Mouse (Mus musculus) 416B (cell line): ENCODE measurements at regions not wholly inside any gene's neighbourhood (a gene's known extent, or its start where the extent isn't known, plus 50 kb on each side); places are given as distances from the start of the nearest gene placed in this dataset.
"Not testable (repeated sequence)": the region's sequence is repeated elsewhere in the genome, so short reads cannot be mapped to it uniquely, and the experiment has no call there.

Experiments used
- DNase-seq: peaks from one replicate; pipeline ENCODE4 v3.0.0; 2011; ENCODE audit warnings: low read depth

DNA sequence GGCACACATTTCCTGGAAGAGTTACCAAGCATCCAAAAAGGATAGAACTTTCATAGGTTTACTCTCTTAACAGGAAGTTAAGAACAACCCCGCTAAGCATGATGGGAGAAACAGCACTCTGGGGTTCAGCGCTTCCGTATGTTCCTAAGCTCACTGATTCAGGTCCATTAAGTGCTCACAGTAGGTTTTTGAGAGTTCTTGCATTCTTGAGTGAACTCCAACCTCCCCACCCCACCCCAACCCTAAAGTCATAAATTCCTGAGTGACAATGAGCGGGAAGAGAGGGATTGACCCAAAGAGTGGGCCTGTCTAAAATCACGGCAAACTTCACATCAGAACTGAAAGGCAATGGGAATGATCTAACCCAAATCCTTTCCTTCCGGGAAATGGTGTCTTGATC lies 405.9 kb downstream of the Lrig3 start:
- DNase-seq: no peak

DNA sequence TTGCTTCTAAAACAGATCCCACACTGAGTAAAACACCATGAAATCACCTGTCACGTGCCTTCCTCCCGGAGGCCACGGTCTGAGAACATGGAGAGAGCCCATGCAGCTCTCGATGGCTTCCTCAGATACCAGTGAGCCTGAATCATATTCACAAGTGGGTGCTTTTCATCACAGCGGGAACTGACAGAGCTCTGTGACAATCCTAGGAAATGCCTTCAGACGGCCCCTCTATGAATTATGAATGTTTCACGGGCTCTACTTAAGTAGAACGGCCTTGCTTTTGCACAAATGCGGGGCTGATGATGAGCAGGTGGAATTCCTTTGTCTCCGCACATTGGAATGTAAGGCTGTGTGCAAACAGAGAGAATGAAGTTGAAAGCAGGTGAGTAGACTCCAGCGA lies 383.1 kb downstream of the Lrig3 start:
- no peak for DNase-seq

DNA sequence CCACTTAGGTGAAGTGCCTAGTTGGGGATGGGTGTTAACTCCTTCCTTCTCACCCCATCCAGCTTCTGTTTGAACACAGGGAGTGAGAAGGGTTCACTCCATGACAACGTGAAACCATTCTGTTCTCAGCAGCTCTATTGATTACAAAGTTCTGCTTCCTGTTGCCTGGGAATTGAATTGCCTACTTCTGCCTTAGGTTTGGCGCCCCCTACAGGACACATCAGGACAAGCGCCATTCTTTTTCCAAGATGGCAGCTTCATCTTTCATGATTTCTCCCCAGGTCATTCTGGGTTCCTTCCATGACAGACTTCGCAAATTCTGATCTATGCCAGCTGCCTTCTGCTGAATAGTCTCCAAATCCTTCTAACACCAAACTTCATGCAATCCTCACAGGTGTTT lies 371.5 kb downstream of the Lrig3 start:
- no peak for DNase-seq

DNA sequence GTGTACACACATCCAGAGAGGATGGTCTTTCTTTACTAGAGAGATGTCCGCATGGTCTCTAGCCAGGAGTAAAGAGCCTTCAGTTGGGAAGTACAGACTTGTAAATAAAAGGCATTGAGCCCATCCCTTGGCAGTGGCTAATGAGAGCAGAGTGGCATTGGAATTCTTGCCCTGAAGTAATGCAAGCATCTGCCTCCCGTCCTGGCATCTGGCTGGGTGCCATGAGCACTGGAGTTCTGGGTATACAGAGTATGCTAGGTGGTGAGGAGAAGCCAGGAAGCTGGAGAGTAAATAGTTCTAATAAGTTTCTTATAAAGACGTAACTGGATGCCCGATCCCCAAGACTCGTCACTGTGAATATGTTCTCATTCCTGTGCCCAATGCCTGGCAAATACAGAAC lies 367.8 kb downstream of the Lrig3 start:
- DNase-seq: no peak

DNA sequence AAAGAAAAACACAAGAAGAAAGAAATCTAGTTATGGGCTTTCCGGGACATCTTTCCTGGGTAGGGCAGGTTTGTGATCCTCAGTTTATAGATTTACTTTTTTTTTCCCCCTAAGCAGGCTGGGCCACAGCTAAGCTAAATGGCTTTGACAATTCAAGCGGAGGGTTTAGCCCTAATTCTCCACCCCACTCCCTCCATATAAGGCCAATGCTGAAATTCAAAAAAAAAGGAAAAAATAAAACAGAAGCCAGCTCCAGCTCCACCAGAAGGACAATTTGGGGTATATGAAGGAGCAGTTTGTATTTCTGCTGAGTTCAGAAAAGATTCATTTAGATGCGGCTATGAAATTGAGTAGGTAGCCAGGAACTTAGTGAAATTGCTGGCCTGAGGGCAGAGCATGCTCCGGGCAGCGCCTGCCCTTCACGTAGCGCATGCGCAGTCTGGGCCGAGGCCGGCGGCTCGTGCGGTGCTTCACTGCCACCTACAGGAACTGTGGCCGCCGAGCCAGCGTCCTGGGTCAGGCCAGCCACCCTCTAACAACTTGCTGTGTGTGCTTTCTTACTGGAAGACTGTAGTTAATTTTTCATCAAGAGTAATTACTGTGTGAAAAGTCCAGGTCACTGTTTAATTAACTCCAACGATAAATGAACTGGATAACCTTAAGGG lies 364.5 kb downstream of the Lrig3 start:
- DNase-seq: no peak

DNA sequence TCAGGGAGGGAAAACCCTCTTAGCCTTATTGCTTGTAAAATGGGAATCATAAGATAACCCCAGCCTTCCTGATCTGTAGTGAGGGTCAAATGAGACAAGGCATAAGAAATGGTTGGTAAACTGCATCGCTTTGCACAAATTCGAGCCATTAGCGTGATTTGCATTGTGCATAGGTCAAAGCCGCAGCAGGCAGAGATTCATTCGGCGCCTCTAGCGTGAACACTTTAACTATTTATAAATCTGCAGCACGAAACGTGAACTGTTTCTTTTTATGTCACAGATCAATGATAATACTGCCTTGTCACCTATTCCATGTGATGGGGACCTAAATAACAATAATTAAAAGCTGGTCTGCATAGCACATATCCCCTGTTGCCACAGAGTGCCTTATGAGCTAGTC lies 354.9 kb downstream of the Lrig3 start:
- no peak for DNase-seq

DNA sequence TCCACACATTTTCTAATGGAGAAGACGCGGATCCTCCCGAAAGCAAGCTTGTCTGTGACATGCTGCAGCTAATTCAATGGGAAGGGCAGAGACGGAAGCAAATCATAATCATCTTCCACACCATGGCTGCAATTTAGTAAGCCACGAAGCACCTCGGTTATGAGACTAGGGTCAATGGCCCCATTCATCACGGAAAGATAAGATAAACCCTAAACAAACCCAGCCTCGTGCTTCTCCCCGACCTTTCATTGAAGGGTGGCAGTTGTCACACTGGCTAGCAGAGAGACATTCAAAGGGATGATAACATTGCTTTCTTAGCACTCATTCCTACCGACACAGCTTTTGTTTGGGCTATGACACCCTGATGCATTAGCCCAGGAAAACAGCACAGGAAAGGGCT lies 353.8 kb downstream of the Lrig3 start:
- DNase-seq: no peak

DNA sequence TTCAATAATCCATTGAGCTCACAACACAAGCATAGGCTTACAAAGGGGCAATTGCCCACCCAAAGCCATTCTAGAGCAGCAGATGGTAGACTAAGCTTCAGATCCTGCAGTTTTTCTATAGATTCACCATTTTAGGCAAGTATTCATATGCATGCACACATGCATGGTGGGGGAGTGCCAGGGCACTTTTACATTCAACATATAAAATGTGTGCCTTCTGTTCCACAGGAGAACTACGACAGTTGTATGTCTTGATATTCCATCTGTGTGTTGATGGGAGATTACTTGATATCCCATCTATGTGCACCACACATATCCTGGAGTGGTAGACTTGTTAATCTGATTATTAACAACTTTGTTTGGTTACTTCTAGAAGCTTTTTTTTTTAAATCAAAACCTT lies 334.0 kb downstream of the Lrig3 start:
- DNase-seq: no peak

DNA sequence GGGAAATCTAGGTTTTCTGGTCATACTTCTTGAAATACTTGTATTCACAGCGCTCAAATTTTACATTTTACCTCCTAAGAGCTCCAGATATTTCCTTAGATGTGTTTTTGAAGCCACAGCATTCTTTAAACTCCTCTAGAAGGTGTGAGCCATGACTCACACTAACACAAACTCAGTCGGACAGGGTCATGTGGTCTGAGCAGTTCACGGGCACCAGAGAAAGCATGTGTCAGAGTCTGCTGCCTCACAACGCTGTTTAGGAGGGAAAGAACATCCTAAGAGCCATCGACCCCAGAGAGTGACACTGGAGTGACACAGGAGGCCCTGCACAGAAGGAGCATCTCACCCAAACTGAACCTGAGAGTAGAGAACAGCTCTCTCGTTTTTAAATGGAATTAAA lies 332.2 kb downstream of the Lrig3 start:
- DNase-seq: no peak

DNA sequence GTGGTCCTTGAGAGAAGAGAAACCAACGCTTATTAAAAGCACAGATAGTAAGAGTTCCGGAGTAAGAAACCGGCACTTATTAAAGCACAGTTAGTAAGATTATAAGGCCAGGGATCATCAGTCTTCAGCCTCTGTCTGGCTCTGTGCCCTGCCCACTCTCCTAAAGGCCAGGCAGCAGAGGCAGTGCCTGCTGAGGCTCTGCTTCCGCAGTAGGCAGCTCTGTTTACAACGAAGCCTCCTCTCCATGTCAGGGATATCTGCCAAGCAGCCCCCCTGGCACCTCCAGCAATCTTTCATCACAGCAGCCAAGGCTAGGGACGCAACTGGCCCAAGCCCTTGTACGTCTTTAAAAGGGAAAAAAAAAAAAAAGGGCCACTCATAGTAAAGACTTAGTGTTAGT lies 329.9 kb downstream of the Lrig3 start:
- no peak for DNase-seq

DNA sequence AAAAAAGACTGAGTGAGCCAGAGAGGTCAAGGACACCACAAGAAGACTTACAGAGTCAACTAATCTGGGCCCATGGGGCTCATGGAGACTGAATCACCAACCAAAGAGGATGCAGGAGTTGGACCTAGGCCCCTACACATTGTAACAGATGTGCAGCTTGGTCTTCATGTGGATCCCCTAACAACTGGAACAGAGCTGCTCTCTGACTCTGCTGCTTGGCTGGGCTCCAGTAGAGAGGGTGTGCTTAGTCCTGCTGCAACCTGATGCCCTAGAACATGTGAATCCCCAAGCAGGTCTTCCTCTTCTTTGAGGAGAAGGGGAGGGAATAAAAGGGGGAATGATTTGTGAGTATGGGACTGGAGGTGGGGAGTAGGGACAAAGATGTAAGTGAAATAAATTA lies 325.8 kb downstream of the Lrig3 start:
- DNase-seq: no peak

DNA sequence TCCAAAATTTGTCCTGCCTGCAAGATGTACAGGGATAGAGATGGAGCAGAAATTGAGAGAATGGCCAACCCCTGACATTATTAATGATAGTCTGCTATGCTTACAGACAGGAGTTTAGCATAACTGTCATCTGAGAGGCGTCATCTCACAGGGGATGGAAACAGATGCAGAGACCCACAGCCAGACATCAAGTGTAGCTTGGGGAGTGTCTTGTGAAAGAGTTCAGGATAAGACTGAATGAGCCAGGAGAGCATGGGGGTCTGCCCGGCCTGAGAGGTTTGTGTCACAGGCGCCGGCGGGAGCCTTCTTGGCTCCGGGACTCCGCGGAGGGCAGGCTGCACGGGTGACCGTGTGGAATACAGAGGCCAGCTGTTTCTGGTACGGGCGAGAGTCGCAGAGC lies 319.1 kb downstream of the Lrig3 start:
- DNase-seq: not testable (repeated sequence)

DNA sequence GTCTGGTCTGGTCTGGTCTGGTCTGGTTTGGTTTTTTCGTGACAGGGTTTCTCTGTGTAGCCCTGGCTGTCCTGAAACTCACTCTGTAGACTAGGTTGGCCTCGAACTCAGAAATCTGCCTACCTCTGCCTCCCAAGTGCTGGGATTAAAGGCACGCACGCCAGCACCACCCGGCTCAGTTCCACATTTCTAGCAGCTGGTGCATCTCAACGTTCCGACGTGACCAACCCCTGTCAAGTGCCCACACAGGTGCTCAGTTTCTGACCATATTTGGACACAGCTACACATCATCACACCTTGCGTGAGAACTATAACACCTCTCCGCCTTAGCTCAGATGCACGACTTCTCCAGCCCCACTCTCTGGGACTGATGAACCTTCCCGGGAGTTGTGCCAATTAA lies 304.4 kb downstream of the Lrig3 start:
- DNase-seq: no peak

DNA sequence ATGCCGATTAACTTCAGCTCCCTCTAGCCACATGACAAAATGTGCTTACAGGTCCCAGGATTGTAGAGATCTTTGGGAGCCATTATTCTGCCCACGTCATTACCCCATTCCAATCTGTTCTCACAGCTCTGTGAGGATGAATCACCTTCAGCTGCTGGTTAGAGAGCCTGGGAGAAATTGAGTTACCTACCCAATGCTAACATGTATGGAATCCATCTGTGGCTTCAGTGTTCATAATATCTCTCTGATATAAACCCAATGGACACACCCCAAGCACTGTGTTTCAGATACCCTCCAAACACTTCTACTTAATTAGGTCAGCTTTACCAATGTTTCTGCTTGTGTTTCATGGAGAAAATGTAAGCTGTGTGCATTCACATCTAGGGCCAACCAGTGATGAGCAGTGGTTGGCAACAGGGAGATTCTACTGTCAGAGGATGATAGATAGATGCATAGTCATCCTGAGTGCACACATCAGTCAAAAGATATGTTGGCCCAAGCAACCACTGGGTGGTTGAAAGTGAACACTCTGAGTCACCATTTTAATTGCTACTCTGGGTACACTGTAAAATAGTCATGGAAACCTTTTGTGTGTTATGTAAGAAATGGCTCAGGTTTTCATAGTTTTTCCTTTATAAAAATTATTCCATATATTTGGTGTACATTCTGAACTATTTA lies 301.5 kb downstream of the Lrig3 start:
- no peak for DNase-seq

DNA sequence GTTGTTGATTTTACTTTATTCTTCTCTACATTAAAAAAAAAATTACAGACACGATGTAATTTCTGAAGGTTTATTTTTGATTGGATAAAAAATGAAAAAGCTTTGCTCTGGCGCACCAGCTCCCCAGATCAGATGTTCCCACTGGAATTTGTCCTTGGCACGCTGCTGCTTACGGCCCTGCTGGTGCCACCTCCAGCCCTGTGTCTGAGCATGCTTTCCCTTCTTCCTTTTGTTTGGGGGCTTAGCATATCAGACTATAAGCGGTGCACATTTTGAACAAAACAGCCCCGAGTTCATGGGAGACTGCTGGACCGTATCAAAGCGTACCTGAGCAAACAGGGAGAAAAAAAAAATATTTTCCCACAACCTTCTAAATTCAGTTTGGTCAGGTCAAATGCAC lies 291.2 kb downstream of the Lrig3 start:
- DNase-seq: no peak

DNA sequence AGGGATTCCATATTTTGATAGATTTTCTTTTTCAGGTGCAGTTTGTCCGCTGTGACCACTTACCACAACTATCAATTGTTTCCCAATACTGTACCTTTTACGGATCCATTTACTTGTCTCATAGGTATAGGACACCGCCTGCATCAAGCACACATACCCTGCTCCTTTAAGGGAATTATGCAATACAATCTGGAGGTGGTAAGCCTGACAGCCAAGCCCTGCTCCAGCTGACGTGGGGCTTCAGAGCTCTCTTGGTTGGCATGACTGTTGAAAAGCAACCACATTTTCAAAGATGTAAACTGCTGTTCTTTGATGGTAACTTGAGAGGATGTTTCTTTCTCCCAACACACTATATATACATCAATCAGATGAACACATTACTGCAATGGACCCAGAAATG lies 288.2 kb downstream of the Lrig3 start:
- no peak for DNase-seq

DNA sequence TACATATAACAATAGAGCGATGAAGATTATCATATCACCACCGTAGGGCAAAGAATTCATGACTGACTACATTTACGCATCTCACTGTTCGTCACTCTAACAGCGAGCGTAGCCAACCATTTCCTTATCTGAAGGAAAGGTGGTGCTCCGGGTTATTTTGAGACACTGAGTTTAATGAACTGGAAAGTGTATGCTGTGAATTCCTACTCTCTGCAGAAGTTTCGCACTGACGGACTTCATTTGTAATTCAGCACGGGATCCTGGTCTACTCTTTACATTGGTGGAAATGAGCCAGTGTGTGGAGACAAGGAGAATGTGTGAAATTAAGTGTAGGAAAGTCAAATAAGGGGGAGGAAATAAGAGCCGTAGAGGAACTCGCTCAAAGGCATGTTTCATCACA lies 283.2 kb downstream of the Lrig3 start:
- no peak for DNase-seq

DNA sequence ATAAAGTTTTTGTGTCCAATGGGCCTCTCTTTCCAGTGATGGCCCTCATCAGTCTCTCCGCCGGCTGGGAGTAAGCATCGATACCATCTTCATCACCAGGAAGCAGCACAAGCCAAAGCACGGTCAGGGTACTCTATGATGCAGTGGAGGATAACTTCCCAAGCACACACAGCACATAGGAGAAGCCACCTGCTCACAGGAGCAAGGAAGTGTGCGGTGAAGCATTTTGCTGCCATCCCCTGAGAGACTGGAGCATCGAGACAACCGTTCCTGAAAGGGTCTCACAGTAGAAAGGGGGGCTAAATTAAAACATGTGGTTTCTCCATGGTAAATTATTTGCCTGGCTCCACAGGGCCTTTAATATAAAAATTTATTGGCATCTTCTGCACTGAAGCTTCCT lies 277.1 kb downstream of the Lrig3 start:
- DNase-seq: no peak

DNA sequence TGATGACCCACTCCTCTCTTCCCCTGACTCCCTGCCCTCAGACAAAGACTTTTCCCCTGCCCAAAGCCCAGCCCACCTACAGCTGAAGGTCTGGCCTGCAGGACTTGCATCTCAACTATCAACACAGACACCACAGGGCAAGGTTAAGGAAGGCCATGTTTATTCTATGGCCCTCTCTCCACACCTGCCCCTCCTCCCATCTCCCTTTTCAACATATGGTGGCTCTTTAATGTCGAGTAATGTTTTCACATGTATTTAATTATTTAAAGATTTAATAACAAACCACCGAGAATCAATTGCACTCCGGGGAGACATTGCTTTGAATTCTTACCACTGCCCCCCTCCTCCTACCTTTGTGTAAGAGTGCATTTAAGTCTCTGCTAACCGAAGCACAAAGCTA lies 273.6 kb downstream of the Lrig3 start:
- no peak for DNase-seq
